Mouse (Mus musculus) frontal cortex, postnatal 36 days (tissue): ENCODE results near the gene Hdac7.
A peak's percentile ranks its signal among the peaks of the same experiment; 100 is the strongest.

Source experiments
- DNase-seq, 2 experiments: peaks; one replicate each; pipeline ENCODE4 v3.0.0; 2022; ENCODE audit warnings: low spot score in 2 of 2

Gene Hdac7

DNA sequence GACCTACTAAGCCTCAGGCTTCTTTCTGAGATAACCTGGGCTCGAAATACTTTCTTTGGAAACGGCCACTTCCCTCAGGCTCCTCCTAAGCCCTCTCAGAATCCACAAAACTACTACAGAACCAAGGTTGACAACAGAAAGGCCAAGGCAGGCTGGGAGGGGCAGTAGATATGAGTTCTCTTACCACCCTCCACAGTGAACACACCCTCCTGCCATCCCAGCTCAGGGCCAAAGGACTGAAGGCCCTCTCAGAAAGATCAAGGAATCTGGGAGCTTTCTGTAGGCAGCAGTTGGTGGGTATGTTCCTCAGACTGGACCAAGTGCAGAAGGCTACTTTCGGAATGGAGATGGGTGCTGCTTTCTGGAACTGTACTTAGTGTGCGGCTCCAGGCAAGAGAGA is 29.0 kb downstream of the Hdac7 start:
- DNase-seq = no peak

DNA sequence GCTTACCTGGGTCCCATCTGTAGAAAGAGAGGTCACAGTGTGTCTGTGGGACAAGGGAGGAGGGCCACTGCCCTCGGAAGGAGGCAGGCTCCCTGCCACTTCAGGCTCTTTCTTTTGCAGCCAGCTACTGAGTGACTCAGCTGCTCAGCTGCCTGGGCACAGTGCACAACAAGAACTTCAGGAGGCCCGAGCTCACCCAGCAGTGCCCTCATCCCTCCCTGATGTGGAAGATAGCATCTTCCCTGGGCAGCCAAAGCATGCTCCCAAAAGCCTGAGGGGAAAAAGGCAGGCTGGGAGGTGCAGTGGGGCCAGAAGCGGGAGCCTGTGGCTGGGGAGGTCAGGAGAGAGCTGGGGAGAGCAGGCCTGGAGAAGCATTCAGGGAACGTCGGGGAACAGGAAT is 29.6 kb downstream of the Hdac7 start:
- no peak for DNase-seq

GRCm38 (mm10) chr15:97813452-97814204 is 30.7 kb downstream of the Hdac7 start:
- DNase-seq = no peak

GRCm38 (mm10) chr15:97812875-97813274 is 31.4 kb downstream of the Hdac7 start:
- no peak for DNase-seq

- peak; percentile 85 to 94 for DNase-seq
Measured at GRCm38 (mm10) chr15:97812126-97812525, 32.2 kb downstream of the Hdac7 start.

- no peak for DNase-seq
Measured at GRCm38 (mm10) chr15:97811307-97811706, 33.0 kb downstream of the Hdac7 start.

DNA sequence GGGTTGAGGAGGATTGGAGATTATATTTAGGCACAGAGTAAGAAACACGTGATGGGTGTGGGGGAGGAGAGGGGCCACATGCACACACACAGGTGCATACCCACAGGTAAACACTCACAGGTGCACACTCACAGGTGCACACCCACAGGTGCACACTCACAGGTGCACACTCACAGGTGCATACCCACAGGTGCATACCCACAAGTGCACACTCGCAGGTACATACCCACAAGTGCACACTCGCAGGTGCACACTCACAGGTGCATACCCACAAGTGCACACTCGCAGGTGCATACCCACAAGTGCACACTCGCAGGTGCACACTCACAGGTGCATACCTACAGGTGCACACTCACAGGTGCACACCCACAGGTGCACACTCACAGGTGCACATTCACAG is 33.9 kb downstream of the Hdac7 start:
- DNase-seq = no peak

- DNase-seq = no peak
Measured at GRCm38 (mm10) chr15:97809942-97810341, 34.4 kb downstream of the Hdac7 start.

GRCm38 (mm10) chr15:97809206-97809605 is 35.1 kb downstream of the Hdac7 start:
- DNase-seq = no peak

- DNase-seq = no peak
Measured at GRCm38 (mm10) chr15:97808532-97808931, 35.8 kb downstream of the Hdac7 start.

DNA sequence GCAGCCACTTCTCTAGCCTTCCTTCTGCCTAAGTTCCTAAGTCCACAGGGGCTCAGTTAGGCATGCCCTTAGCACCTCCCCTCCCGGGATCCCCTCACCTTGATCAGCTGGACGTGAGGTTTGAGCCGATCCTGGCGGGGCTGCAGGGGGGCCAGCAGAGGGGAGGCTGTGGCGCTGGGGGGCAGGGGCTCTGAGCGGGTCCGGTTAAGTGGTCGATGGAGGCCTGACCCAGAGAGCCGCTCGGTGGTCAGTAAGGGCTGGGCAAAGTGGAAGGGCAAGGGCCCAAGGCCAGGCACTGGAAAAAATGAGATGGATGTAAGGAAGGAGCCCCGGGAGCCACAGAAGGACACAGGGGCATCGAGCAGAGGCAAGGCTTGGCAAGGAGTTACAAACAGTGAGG is 36.4 kb downstream of the Hdac7 start:
- no peak for DNase-seq

- no peak for DNase-seq
Measured at GRCm38 (mm10) chr15:97802575-97802974, 41.7 kb downstream of the Hdac7 start.

DNA sequence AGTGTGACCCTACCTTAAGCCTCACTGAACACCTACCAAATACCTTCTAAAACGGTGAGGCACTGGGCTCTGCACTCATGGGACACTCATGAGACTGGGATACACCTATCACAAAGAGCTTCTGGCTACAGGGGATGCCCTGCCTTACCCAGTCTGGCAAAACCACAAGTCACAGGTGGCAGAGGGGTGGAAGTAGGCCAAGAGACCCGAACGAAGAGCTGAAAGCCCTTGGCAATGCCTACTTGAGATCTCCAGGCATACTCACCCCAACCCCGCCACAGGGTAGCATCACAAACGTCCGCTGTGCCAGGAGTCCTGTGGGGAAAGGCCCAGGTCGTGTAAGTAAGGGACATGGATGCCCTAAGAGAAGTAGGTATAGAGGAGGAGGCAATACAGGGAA is 42.5 kb downstream of the Hdac7 start:
- DNase-seq = no peak

GRCm38 (mm10) chr15:97800853-97801252 is 43.4 kb downstream of the Hdac7 start:
- no peak for DNase-seq

DNA sequence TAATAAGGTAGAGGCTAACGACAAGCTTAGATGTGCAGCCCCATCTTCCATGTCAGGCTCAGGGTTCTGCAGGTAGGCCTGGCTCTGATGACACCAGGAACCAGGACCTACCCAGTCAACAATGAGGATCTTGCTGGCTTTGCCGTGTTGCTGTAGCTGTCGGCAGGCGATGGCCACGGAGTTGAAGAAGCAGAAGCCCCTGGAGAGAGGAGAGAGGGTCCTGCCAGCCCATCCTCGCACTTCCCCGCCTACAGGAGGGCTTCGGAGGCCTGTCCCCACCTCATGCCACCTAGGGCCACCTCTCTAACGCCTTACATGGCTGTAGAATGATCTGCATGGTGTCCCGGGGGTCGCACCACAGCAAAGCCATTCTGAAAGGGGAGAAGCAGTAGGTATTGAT is 44.9 kb downstream of the Hdac7 start:
- no peak for DNase-seq

DNA sequence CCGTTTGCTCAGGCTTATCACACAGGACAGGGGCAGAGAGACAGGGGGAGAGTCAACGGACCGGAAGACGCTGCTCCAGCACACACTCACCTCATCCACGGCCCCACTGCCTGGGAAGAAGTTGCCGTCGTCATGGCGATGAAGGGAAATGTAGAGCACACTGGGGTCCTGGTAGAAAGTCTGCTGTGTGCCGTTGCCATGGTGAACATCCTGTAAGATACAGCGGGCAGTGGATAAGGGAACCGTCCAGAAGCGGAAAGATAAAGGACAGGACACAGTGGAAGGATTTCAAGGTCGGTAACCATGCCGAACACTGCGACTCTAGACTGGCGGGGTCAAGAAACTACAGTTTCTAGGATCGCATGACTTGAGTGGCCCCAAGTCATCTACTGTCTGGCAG is 46.2 kb downstream of the Hdac7 start:
- no peak for DNase-seq

- DNase-seq = no peak
Measured at GRCm38 (mm10) chr15:97796674-97797310, 47.5 kb downstream of the Hdac7 start.

GRCm38 (mm10) chr15:97795559-97796235 is 48.6 kb downstream of the Hdac7 start:
- DNase-seq = no peak

DNA sequence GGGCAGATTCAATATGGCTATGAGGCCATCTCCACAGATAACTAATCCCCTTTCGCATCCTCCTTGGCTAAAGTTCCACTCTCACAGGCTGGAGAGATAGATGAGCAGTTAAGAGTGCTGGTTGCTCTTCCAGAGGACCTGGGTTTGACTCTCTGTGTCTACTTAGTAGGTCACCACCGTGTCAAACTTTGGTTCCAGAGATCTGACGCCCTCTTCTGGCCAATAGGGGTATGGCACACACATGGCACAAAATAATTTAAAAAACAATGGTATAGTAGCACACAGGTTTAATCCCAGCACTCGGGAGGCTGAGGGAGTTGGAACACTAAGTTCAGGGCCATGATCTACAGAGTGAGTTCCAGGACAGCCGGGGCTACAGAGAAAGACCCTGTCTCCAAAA is 50.0 kb downstream of the Hdac7 start:
- DNase-seq = no peak

- DNase-seq = no peak
Measured at GRCm38 (mm10) chr15:97793386-97794153, 50.7 kb downstream of the Hdac7 start.

- no peak for DNase-seq
Measured at GRCm38 (mm10) chr15:97791126-97791700, 53.1 kb downstream of the Hdac7 start.
